Mouse (Mus musculus) gastrocnemius, postnatal 36 days (tissue): ENCODE measurements around the gene Tac1. TPM values are rescaled to one million over a fixed set of nuclear protein-coding genes. Genes with fewer than 3 reads are reported as not detected.
"Not testable (repeated sequence)": the region's sequence is repeated elsewhere in the genome, so short reads cannot be mapped to it uniquely, and the experiment has no call there.

Experiments
- DNase-seq, 2 experiments: peaks; one replicate each; pipeline ENCODE4 v3.0.0; 2022
- intact Hi-C: fragments of 180-260 bp; cut with DNase I; formaldehyde crosslinking; loops from one replicate; pipeline ENCODE4 v1.15.1; 2025
- long read RNA-seq, 2 experiments: library from polyadenylated mRNA; stranded (forward); transcript quantifications; one replicate each; pipeline ENCODE4 v2.0.0; 2021
- total RNA-seq, 2 experiments: library from RNA; stranded (reverse); gene quantifications; 2 replicates each; pipeline ENCODE4 v1.2.3; 2021

The Tac1 gene
- not detected for total RNA-seq
- long read RNA-seq, experiment 1, result 0 reads
- long read RNA-seq, experiment 2, result 0 reads

GRCm38 (mm10) chr6:7554829-7555391, at the start of gene Tac1:
Gene Tac1, plus strand, starts transcription at chr6:7554879.
- DNase-seq, result no peak
- intact Hi-C loops, result no loop called here

- intact Hi-C loops, DNase-seq: not testable (repeated sequence)
These were observed 11.2 kb upstream of the Tac1 start for GRCm38 (mm10) chr6:7543511-7543910.

- intact Hi-C loops, result no loop called here
- DNase-seq, result no peak
These were observed 1.2 kb downstream of the Tac1 start for GRCm38 (mm10) chr6:7555688-7556476.

GRCm38 (mm10) chr6:7558164-7558563, 3.5 kb downstream of the Tac1 start:
- intact Hi-C loops, result no loop called here
- DNase-seq, result no peak

GRCm38 (mm10) chr6:7562524-7562923, 7.8 kb downstream of the Tac1 start:
- no peak for DNase-seq
- intact Hi-C loops, result no loop called here

GRCm38 (mm10) chr6:7564537-7564936, 9.9 kb downstream of the Tac1 start:
- no peak for DNase-seq
- intact Hi-C loops, result no loop called here

GRCm38 (mm10) chr6:7571144-7571543, 16.5 kb downstream of the Tac1 start:
- DNase-seq, result no peak
- intact Hi-C loops, result no loop called here

GRCm38 (mm10) chr6:7578031-7578430, 23.4 kb downstream of the Tac1 start:
- DNase-seq, result no peak
- intact Hi-C loops, result no loop called here

- intact Hi-C loops, result no loop called here
- DNase-seq, result no peak
These were observed 39.8 kb downstream of the Tac1 start for GRCm38 (mm10) chr6:7594445-7594844.

GRCm38 (mm10) chr6:7598416-7598815, 43.7 kb downstream of the Tac1 start:
- intact Hi-C loops, result no loop called here
- DNase-seq, result no peak

- intact Hi-C loops, result no loop called here
These were observed 45.5 kb downstream of the Tac1 start for GRCm38 (mm10) chr6:7600228-7600627.

GRCm38 (mm10) chr6:7601353-7602094, 46.8 kb downstream of the Tac1 start:
- DNase-seq, result no peak
- intact Hi-C loops, result no loop called here

More at GRCm38 (mm10) chr6:7600228-7600627, 45.5 kb downstream of the Tac1 start:
- DNase-seq, result no peak

GRCm38 (mm10) chr6:7613676-7614075, 59.0 kb downstream of the Tac1 start:
- DNase-seq, intact Hi-C loops: not testable (repeated sequence)

Other genes with a start within 250 kb of the Tac1 start
- 1 to 10 TPM; 1.4 to 1.6 TPM for gene Asns, start 138.4 kb downstream of the Tac1 start, total RNA-seq